Mouse (Mus musculus): ENCODE measurements around the gene Ptprz1.
A peak's percentile ranks its signal among the peaks of the same experiment; 100 is the strongest.

Gene Ptprz1

GRCm38 (mm10) chr6:22874781-22875613, at the start of gene Ptprz1:
TSS of gene Ptprz1 (plus strand) at chr6:22875502.
- DNase-seq (ENCODE audit: low spot score in 2 of 2), result peak; percentile 52 to 64

DNA sequence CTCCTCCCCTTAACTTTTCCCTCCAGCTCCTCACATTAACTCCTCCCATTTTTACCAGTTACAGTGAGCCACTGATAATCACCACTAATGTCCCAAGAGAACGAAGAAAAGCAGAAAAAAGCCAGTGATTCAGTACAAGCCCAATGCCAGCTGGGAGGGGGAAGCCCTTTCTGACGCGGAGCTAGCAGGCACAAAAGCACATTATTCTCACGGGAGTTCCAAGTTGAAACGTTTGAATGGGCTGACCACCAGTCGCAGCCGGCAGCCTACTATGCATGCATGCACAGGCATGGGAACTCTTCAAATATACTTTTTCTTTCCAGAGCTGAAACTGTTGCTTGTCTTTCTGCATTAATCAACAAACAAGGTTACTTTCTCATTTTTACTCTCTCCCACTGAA, 41.7 kb upstream of the Ptprz1 start:
- peak; percentile 26 to 34 for DNase-seq (ENCODE audit: low spot score in 2 of 2)

DNA sequence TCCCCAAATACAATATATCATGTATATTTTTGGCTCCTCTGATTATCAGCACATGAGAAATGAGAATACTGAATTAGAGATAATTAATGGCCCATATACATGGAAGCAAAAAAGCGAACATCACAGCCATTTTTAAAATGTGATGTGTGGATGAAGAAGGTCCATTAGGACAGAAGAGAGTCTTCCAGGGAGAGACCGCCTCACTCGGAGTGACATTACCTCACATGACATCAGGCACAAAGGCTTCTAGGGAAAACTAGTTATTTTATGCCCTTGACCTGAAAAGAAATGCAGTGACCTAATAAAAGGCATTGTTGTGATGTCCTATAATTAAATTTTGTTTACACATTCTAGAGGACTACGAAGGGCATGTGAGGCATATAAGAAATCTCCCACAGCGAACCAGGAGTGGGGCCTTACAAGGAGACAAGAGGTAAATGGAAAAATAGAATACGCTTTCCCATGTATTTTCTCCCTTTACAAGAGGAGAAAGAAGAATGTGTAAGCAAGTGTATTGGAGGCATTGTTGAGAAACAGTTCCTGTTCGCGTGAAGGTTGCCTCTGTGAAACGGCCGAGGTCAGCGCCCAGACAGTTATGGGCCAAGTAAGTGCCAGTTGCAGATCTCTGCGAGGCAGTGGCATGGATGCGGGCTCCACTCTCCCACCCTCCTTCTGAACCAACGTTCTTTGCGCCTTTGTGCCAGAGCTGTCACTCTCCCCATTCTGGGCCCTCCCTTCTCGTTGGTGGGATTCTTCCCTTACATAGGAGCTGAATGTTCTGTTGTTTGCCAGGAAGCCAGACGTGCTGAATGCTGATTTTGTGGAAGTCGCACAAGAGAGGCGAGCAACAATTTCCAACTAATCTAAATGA, 41.0 kb upstream of the Ptprz1 start:
- peak; percentile 12 to 14 for DNase-seq (ENCODE audit: low spot score in 2 of 2)

DNA sequence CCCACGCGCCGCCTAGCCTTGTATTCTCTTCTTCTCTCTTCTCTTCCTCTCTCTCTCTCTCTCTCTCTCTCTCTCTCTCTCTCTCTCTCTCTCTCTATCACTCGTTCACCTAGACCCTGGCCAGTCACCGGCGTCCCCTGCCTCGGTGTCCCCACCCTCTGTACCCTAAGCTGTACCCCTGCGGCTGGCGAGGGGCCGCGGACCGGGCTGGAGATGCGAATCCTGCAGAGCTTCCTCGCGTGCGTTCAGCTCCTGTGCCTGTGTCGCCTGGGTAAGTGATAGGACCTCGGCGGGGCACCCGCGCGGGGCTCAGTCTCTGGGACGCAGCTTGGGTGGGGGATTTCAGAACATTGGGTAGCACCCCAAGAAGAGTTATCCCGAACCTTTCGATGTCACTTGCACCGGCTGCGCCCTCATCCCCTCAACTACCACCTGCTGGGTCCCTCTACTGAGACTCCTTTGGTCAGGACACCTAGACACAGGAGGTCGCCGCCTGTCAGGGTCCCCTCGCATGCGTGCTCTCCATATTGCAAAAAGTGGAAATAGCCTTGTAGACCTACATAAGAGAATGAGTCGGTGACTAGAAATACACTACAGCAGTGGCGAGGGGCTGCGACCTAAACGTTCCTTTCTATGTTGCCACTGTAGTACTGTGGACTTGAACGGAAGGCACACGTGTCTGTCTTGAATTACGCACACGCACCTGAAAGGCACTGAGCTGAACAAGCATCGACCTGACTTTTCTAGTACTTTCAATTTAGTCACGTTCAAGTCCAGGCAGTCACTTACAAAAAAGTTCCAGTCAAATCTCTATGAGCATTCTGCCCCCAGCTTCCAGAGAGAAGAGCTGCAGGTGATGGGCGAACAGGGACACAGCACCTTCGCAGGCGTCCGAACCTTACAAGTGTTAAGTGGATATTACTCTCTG, 576 bp downstream of the Ptprz1 start:
- peak; percentile 22 to 28 for DNase-seq (ENCODE audit: low spot score in 2 of 2)

GRCm38 (mm10) chr6:22887978-22888377, 12.7 kb downstream of the Ptprz1 start:
- no peak for DNase-seq (ENCODE audit: low spot score in 2 of 2)

- no peak for DNase-seq (ENCODE audit: low spot score in 2 of 2)
Observed at GRCm38 (mm10) chr6:22889333-22889732, 14.0 kb downstream of the Ptprz1 start.

DNA sequence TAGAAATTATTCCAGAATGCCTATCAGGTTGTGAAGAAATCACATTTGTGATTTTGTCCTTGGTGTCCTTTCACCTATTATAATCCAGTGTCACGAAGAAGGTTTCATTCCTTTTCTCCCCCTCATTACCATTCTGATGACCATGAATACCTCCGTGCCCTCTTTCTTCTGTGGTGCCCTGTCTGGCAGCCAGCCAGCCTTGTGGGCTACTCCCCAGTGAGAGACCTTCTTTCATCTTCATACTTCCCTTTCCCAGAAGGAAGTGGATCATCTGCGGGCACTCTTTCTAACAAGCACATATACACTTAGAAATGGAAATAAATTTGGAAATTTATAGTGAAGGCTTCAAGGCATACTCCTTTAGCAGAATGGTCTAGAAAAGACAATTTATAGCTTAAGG, 26.7 kb downstream of the Ptprz1 start:
- DNase-seq (ENCODE audit: low spot score in 2 of 2), result no peak

GRCm38 (mm10) chr6:22908510-22909256, 33.4 kb downstream of the Ptprz1 start:
- DNase-seq (ENCODE audit: low spot score in 2 of 2), result no peak

DNA sequence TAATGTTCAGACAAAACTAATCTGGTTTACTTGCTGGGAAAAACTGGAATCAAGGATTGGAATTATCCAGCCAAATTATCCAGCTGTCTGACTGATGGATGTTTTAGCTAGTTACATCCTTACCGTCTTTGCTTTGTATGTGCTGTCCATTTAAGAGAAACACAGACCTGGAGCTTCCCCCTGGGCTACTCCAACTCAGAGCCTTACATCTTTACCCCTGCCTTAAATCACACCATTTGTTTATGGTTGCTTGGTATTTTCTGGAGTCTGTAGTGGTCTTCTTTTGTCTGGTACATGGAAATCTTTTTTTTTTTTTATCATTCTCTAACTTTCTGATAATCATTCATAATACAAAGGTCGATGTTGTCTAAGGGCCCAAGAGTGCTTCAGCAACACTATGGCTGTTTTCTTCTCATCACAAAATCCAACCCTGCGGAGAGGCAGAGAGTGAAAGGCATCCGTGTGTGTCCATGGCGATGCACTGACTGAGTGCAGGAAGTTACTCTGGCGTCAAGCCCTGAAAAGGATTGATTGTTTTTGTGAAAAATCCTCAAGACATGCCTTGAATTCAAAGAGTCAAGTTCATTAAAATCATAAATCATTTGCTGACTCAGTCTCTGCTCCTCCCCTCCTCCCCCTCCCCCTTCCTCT, 34.1 kb downstream of the Ptprz1 start:
- DNase-seq (ENCODE audit: low spot score in 2 of 2), result peak in 1 of 2 experiments; percentile 14

DNA sequence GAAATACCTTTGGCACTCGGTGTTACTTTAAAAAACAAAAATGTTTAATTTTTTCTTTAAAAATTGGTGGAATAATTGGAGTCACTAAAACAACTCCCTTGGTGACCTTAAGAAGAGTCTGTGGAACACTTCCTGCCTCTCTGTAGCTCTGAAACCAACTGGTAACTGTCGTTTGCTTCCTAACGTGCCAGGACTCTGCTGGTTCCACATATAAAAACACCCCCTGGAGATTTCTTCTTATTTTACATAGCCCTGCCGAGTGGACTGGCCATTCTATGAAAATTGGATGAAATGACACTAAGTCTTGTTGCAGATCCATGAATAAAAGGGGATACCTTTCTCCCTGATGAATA, 34.6 kb downstream of the Ptprz1 start:
- DNase-seq (ENCODE audit: low spot score in 2 of 2), result no peak

GRCm38 (mm10) chr6:22922880-22923279, 47.6 kb downstream of the Ptprz1 start:
- DNase-seq (ENCODE audit: low spot score in 2 of 2), result no peak

DNA sequence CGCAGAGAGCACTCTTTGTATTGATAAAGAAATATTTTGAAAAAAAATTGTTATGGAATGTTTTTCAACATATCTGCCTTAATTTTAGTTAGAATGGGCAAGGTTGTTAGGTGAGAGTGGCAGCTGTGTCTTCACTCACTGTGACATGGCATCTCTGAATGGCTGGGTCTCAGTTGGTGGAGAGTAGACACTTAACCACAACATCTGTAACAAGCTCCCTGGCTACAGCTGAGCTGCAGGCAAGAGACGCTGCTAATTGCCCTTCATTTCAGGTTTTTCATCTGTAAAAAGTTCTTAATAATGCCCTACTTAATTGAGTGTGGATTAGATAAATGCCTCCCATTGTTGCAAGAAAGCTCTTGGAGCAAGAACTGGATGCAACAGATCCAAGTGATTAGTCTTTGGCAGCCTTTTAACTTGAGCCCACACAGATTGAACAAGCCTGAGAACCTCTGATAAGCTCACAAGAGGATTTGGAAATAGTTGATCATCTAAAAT, 57.5 kb downstream of the Ptprz1 start:
- no peak for DNase-seq (ENCODE audit: low spot score in 2 of 2)

DNA sequence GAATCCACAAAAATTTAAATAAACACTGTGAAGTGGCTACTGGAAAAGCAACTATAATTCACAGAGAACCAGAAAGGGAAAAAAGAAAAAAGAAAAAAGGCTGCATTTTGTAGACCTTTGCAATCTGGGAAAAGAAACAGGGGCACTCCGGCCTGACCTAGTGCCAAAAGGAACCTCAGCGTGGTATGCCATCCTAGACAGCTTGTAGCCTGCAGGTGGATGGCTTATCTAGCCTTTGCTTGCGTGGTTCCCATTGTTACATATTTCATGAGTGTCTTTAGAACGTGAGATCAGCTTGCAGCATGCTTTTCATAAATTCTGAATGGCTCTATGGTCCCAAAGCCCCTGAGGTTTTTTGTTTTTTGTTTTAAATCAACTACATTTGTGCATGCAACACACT, 61.8 kb downstream of the Ptprz1 start:
- no peak for DNase-seq (ENCODE audit: low spot score in 2 of 2)

- no peak for DNase-seq (ENCODE audit: low spot score in 2 of 2)
Observed at GRCm38 (mm10) chr6:22937526-22937925, 62.2 kb downstream of the Ptprz1 start.

DNA sequence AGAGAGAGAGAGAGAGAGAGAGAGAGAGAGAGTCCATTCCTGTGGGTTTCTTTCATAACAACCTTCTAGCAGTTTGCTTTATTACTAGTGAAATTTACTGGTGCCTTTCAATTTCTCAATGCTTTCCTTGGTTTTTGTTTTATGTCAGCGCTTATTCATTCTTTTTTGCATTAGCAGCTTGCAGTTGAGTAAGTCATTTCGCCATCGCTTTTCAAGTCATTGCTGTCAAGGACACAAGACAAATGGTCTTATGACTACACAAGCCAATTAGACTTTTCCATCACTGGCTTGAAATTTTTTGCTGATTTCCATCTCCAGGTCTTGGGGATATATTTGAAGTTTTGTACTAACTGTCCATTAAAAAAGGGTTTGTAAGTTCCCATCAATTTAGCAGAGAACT, 68.9 kb downstream of the Ptprz1 start:
- DNase-seq (ENCODE audit: low spot score in 2 of 2), result no peak

GRCm38 (mm10) chr6:22963374-22963773, 88.1 kb downstream of the Ptprz1 start:
- no peak for DNase-seq (ENCODE audit: low spot score in 2 of 2)

DNA sequence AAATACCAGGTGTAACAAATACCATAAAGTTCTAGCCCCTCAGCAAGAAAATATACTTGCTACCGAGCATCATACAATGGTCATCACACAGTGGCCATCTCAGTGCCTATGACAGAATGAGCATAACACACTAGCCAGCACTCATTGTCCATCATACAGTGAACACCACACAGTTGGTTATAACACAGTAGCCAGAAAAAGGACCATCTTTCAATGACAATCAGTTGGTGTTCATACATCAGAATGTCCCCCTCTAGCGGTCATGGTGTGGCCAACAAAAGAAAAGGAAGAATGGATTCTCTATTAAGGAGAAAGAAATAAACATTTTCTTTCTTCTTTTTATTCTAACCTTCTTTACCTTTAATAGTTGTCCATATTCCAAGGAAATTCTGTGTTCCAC, 92.8 kb downstream of the Ptprz1 start:
- DNase-seq (ENCODE audit: low spot score in 2 of 2), result peak in 1 of 2 experiments; percentile 10

- DNase-seq (ENCODE audit: low spot score in 2 of 2), result peak in 1 of 2 experiments; percentile 26
Observed at GRCm38 (mm10) chr6:22983769-22984519, 108.6 kb downstream of the Ptprz1 start.

DNA sequence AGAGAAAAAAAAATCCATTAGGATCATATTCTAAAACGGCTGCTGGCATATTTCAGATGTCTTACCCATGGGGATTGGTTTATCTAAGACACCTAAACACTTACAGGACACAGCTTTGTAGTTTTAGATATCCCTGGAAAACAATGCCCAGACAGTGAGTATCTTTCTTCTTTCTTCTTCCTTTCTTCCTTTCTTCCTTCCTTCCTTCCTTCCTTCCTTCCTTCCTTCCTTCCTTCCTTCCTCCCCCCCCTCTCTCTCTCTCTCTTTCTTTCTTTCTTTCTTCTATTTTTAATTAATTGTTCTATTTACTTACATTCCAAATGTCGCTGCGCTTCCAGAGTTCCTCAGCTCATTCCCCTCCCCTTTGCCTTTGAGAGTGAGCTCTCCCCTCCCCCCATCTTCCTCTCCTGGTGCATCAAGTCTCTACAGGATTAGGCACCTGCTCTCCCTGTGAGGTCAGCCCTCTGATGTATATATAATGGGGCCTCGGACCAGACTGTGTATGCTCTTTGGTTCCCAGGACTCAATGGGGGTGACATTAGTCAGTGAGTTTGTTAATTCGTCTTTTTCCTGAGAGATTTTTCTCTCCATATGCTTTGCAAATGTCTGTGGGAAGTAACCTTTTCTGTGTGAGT, 109.3 kb downstream of the Ptprz1 start:
- DNase-seq (ENCODE audit: low spot score in 2 of 2), result no peak

Data from frontal cortex, postnatal 36 days (tissue).